Mouse (Mus musculus) liver, embryonic 14.5 days (tissue): ENCODE measurements around the gene Cd44.

Experiments used
- CTCF ChIP-seq: IDR thresholded peaks from 2 replicates; pipeline ENCODE4 v1.5.1; 2016; ENCODE audit warnings: antibody characterized with exemption, low read depth, control low read depth
- EP300 ChIP-seq: IDR thresholded peaks from 2 replicates; pipeline ENCODE4 v1.6.1; 2016; ENCODE audit warnings: antibody characterized with exemption, low read depth

GRCm38 (mm10) chr2:102763176-102763575 is 138.3 kb downstream of the Cd44 start:
- TF ChIP-seq CTCF = no peak
- no peak for TF ChIP-seq EP300
